Mouse (Mus musculus): ENCODE results near the gene Mgat5b.
"Not testable (repeated sequence)": the region's sequence is repeated elsewhere in the genome, so short reads cannot be mapped to it uniquely, and the experiment has no call there.

The Mgat5b gene

GRCm38 (mm10) chr11:116918323-116919185, at the start of gene Mgat5b:
Gene Mgat5b (plus strand): TSS chr11:116918863.
- DNase-seq (ENCODE audit: extremely low read depth, low read depth, low spot score), result no peak

- peak; percentile 80 for DNase-seq (ENCODE audit: extremely low read depth, low read depth, low spot score)
Observed at GRCm38 (mm10) chr11:116869223-116869622, 49.4 kb upstream of the Mgat5b start.

DNA sequence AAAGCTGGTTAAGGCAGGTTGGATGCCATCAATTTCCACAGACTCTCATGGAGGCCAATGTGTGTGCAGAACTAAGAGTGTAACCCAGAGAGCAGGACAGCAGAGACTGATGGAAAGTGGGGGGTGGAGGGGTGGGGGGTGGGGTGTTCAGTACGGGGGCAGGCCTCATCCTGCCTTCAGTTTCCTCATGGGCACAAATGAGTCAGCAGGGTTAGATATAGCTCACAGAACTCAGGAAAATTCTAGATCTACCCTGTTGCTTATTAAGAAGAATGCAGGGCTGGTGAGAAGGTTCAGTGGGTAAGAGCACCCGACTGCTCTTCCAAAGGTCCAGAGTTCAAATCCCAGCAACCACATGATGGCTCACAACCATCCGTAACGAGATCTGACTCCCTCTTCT, 49.0 kb upstream of the Mgat5b start:
- no peak for DNase-seq (ENCODE audit: extremely low read depth, low read depth, low spot score)

DNA sequence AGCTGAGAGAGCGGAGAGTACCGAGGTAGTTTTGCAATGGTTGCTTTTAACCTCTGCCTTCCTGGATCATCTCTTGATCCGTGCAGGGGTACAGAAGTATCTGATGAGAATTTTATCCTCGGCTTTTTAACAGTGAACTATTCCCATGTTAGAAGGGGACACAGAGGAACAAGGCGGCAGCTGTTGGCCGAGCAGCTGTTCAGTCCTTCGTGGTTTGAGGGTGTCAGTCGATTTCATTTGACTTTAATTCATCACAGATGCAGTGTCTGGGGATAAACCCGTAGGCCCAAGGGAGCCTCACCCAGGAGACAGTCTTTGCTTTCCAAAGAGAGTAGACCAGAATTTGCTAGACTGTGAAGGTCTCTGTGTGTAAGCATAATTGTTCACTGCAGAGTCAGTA, 47.1 kb upstream of the Mgat5b start:
- no peak for DNase-seq (ENCODE audit: extremely low read depth, low read depth, low spot score)

DNA sequence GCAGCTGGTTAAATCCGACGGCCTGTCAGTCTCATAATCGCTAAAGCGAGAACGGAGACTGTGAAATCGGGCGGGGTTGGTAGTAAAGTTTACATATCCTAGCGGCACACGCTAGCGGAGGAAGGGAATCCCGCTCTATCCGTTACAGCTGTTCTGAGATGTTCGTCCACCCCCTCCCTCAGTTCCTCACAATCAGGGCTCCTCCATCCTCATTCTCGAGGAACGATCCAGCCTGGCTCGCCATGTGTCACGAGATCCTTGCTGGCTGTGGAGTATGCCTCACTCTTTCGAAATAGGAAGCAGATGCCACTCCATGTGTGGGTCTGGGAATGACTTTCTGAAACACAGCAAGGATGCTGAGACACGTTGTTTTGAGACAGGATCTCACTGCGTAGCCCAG, 44.7 kb upstream of the Mgat5b start:
- no peak for DNase-seq (ENCODE audit: extremely low read depth, low read depth, low spot score)

DNA sequence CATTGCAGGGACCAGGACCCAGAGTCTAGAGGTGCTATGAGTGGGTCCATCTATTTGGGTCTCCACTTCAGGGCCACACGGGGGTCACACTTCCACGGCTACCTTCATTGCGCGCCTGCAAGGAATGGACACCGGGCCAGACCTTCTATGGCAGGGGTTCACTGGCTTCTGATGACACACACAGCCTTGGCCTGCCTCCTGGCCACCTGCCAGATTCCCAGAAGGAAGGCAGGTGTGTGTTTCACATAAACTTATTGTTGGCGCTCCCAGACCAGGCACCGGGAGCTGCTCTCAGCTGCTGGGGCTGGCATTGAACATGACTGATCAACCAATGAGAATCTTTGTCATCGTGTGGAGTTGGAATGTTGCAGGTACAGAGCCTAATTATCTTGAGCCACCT, 40.2 kb upstream of the Mgat5b start:
- DNase-seq (ENCODE audit: extremely low read depth, low read depth, low spot score), result no peak

DNA sequence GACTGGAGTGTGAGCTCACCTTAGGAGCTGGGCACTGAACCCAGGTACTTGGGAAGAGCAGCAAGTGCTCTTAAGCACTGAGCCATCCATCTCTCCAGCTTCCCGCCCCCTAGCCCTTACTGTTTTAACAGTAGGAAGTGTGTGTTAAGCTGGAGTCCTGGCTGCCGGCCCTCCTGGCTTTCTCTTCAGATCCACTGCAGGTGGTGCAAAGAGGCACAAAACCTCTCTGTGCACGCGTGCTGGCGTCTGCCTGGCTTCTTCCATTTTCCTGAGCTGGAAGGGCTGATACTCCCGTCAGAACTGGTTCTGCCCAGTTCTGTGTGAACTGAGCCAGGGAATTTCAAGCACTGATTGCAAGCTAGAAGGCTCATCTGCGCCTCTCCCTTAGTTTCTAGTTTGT, 37.8 kb upstream of the Mgat5b start:
- no peak for DNase-seq (ENCODE audit: extremely low read depth, low read depth, low spot score)

DNA sequence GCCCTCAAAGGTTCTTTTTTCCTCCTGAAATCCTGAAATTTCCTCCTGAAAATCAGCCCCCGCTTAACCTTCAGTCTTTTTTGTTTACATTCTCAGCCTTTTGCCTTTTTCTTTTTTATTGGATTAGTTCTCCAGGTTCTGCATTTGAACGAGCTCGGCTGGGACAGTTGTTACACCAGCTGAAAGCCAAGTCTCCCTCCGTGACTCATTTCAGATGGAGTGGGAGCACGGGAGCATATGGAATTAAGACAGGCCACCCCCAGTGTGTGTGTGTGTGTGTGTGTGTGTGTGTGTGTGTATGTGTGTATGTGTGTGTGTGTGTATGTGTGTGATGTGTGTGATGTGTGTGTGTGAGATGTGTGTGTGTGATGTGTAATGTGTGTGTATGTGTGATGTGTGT, 37.2 kb upstream of the Mgat5b start:
- DNase-seq (ENCODE audit: extremely low read depth, low read depth, low spot score), result no peak

- no peak for DNase-seq (ENCODE audit: extremely low read depth, low read depth, low spot score)
Observed at GRCm38 (mm10) chr11:116882446-116882845, 36.2 kb upstream of the Mgat5b start.

DNA sequence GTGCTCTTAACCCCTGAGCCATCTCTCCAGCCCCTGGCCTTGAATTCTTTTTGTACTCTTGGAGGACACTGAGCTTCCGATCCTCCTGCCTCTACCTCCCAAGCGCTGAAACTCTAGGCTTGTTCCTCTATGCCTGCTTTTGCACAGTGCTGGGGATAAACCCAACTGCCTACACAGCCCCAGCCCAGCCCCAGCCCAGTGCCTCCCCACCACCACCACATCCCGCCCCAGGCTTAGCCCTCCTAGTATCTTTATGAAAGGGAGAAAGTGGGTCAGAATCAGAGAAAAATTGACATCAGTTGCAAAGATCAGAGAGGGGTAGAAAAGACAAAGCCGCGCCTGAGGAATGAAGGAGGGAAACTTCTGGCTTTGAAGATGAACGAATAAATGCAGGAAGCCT, 34.6 kb upstream of the Mgat5b start:
- DNase-seq (ENCODE audit: extremely low read depth, low read depth, low spot score), result no peak

DNA sequence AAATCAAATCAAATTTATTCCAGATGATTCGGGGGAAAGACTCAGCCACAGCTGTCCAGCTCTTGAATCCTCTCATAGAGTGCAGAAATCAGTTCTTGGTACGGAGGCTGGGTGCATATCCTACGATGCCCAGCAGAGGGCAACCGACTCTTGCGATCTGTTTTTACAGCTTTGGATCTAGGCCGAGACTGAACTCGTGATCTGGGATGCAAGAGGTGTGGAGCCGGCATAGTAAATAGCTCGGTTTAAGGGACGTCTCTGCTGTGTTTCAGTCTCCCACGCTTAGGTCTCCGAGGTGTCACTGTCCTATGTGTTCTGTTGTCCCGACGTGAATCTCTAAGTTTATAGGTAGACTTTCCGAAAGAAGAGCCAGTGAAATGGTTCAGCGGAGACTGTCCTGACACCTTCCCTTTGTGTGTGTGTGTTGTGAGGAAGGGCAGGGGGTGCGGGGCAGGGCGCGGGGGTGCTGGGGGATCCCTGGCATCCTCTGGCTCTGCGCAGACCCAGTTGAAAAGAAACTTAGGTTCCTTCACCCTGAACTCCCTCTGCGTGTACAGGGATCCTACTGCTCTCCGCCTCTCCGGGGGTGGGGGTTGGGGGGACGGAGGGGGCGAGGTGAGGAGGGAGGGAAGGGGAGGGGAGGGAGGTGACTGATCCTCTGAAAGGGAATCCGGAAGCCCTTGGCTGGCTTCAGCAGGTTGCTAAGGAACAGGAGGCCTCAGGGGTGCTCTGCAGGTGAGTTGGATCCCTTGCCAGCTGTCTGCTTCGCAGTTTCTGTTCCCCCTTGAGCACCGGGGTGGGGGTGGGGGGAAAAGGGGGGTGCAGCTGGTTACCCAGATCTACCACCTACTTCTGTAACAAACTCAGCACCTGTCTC, 33.1 kb upstream of the Mgat5b start:
- DNase-seq (ENCODE audit: extremely low read depth, low read depth, low spot score), result no peak

GRCm38 (mm10) chr11:116887136-116887535, 31.5 kb upstream of the Mgat5b start:
- no peak for DNase-seq (ENCODE audit: extremely low read depth, low read depth, low spot score)

DNA sequence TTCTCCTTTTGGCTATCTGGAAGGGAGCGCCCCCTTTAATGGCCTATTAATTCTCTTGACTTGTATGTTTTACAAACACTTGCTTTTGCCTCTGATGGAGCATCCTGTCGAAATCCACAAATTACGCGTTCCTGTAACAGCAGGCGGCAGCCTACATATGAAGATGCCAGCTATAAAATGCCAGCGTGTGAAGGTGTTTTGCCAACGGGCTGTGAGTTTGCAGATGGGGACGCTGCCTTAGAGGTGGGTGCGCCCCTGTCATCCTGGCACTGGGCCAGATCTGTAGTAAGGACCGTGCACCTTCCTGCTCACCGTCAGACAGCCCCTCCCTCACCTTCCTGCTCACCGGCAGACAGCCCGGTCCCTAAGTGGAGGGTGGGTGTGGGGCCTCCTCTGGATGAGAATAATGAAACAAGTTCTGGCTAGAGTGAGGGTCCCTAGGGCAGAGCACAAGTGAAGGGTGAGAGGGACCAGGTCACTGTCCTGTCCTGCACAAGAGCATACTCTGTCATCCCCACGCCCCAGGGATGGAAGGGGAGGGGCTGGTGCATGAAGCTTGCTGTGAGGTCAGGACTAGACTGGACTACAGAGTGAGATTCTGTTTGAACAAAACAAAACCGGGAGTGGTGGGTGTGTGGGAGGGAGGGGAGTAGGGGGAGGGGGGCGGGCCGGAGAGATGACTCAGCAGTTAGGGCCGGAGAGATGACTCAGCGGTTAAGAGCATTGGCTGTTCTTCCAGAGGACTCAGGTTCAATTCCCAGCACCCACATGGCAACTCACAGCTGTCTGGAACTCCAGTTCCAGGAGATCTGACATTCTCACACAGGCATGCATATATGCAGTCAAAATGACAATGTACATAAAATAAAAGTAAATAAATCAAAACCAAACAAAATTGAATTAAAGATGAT, 24.9 kb upstream of the Mgat5b start:
- no peak for DNase-seq (ENCODE audit: extremely low read depth, low read depth, low spot score)

- DNase-seq (ENCODE audit: extremely low read depth, low read depth, low spot score), result no peak
Observed at GRCm38 (mm10) chr11:116895402-116895801, 23.3 kb upstream of the Mgat5b start.

- DNase-seq (ENCODE audit: extremely low read depth, low read depth, low spot score), result no peak
Observed at GRCm38 (mm10) chr11:116899247-116899646, 19.4 kb upstream of the Mgat5b start.

GRCm38 (mm10) chr11:116902588-116902987, 16.1 kb upstream of the Mgat5b start:
- DNase-seq (ENCODE audit: extremely low read depth, low read depth, low spot score), result not testable (repeated sequence)

DNA sequence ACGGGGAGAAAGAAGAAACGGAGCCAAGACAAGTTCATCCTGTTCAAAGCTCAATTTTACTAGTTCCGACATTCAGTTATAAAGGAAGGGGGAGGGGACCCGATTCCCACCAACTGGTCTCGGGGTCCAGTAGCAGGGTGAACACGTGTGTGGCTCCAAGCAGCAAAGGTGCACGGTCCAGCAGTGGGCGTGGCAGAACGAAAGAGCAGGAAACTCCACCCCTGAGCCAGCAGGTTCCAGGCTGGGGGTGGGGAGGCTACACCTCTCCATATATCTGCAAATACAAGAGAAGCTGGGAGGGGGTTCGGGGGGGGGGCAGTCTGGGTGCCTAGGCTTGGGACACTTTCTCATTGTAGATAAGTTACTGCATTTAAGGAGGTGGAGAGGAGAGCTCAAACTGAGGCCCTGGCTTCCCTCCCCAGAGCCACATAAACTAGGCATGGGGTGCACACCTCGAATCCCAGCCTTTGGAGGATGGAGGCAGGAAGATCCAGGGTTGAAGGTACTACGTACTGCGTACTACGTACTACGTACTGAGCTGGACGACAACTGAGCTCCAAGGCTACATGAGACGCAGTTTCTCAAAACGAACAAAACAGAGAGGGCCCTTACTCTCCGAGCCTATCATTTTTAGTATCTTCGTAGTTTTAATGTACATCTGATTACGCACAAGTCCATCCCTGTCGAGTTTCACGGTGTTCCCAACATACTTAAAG, 12.8 kb upstream of the Mgat5b start:
- DNase-seq (ENCODE audit: extremely low read depth, low read depth, low spot score), result no peak

GRCm38 (mm10) chr11:116913573-116913972, 5.1 kb upstream of the Mgat5b start:
- DNase-seq (ENCODE audit: extremely low read depth, low read depth, low spot score), result no peak

DNA sequence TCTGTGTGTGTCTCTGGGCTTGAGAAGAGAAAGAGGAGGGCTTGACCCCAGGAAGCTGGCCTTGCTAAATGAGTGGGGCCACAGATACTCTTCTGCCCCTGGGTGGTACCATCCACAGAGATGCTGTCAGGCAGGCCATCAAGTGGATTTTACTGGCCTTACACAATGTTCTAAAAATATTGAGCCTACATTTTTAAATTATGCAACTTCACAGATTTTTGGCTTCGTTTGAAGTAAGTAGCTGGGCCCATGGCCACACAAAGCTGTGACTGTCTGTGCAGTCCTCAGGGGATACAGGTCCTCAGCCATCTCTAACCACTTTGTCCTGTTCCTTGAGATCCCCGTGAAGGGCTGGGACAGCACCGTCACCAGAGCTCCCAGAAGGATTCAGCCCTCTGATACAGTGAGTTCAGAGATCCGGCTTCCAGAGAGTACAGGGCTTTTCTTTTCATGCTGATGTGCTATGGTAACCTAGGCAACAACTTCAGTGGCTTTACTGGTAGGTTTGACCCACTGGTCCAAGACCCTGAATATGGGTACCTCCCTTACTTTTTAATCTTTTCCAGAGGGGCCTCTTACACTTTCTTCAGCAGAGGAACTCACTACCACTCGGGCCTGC, 4.3 kb upstream of the Mgat5b start:
- DNase-seq (ENCODE audit: extremely low read depth, low read depth, low spot score), result no peak

DNA sequence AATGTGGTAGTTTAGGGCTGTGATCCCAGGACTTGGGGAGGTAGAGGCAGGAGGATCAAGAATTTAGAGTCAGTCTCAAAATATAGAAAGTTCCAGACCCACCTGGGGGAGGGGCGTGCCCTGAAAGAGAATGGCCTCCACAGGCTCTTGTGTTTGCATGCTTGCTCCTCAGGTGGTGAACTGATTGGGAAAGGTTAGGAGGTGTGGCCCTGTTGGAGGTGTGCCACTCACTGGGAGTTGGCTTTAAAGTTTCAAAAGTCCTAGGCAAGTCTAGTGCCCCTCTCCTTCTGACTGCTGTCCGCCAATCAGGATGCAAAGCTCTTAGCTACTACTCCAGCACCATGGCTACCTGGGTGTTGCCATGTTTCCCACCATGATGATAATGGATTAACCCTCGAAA, 3.4 kb upstream of the Mgat5b start:
- no peak for DNase-seq (ENCODE audit: extremely low read depth, low read depth, low spot score)
